Mouse (Mus musculus): ENCODE results near the gene Vmn1r35. TPM values are rescaled to one million over a fixed set of nuclear protein-coding genes. Genes with fewer than 3 reads are reported as not detected.
"Not testable (repeated sequence)": the region's sequence is repeated elsewhere in the genome, so short reads cannot be mapped to it uniquely, and the experiment has no call there.

Gene Vmn1r35
- not detected in 2 replicates for polyA plus RNA-seq (2014; fragmentation: Nextera tagmentation; extraction: Ambion mirVana)

- H3K9me3 ChIP-seq (ENCODE audit: control insufficient read depth, low read length), result no peaks in the 10 kb centered on the region
- H3K27me3 ChIP-seq (ENCODE audit: control insufficient read depth, insufficient read depth, low read length), result no peaks in the 10 kb centered on the region
- H3K4me1 ChIP-seq (ENCODE audit: control insufficient read depth, insufficient read depth, low read length), result no peaks in the 10 kb centered on the region
- H3K4me3 ChIP-seq (ENCODE audit: low read depth, low read length), result no peak within 1 kb of the TSS
- no peak within 1 kb of the TSS for H3K9ac ChIP-seq (ENCODE audit: low read length)
- 80% methylated on average over 3 of the region's 3 CpGs for WGBS
- ATAC-seq (ENCODE audit: low FRiP score) (no peak), DNase-seq (ENCODE audit: low spot score, missing footprints) (no peak)
- H3K4me2 ChIP-seq, result no peak within 1 kb of the TSS
- no peak within 1 kb of the TSS for H3K27ac ChIP-seq (ENCODE audit: low read depth, low read length)
- H3K36me3 ChIP-seq (ENCODE audit: control insufficient read depth, insufficient read depth, low read length), result no peaks in the 10 kb centered on the region
Observed at GRCm38 (mm10) chr6:66685806-66686205, at the start of gene Vmn1r35. TSS of gene Vmn1r35 (minus strand) at chr6:66685906.

- H3K9ac ChIP-seq (ENCODE audit: low read length); H3K27ac ChIP-seq (ENCODE audit: low read depth, low read length); H3K4me3 ChIP-seq (ENCODE audit: low read depth, low read length); DNase-seq (ENCODE audit: low spot score, missing footprints); ATAC-seq (ENCODE audit: low FRiP score); H3K27me3 ChIP-seq (ENCODE audit: control insufficient read depth, insufficient read depth, low read length); H3K36me3 ChIP-seq (ENCODE audit: control insufficient read depth, insufficient read depth, low read length); H3K4me1 ChIP-seq (ENCODE audit: control insufficient read depth, insufficient read depth, low read length); H3K4me2 ChIP-seq; H3K9me3 ChIP-seq (ENCODE audit: control insufficient read depth, low read length): not testable (repeated sequence)
Observed at GRCm38 (mm10) chr6:66729082-66729481, 43.4 kb upstream of the Vmn1r35 start, which contains the start of gene Vmn1r37. TSS of gene Vmn1r37 (plus strand) at chr6:66729382.

GRCm38 (mm10) chr6:66719068-66719467 lies 33.4 kb upstream of the Vmn1r35 start, which contains the start of gene Vmn1r36:
TSS of gene Vmn1r36 (minus strand) at chr6:66719168.
- not testable (repeated sequence) for DNase-seq (ENCODE audit: low spot score, missing footprints); H3K4me1 ChIP-seq (ENCODE audit: control insufficient read depth, insufficient read depth, low read length); H3K36me3 ChIP-seq (ENCODE audit: control insufficient read depth, insufficient read depth, low read length); H3K27me3 ChIP-seq (ENCODE audit: control insufficient read depth, insufficient read depth, low read length); H3K27ac ChIP-seq (ENCODE audit: low read depth, low read length); H3K9me3 ChIP-seq (ENCODE audit: control insufficient read depth, low read length); H3K9ac ChIP-seq (ENCODE audit: low read length); H3K4me2 ChIP-seq; ATAC-seq (ENCODE audit: low FRiP score); H3K4me3 ChIP-seq (ENCODE audit: low read depth, low read length)
- WGBS, result 76% methylated on average over 2 of the region's 2 CpGs

GRCm38 (mm10) chr6:66713854-66714253 lies 28.1 kb upstream of the Vmn1r35 start:
- Histone ChIP-seq H3K4me2 (no peak overlapping the region), H3K36me3 (ENCODE audit: control insufficient read depth, insufficient read depth, low read length) (no peaks in the 10 kb centered on the region), H3K27me3 (ENCODE audit: control insufficient read depth, insufficient read depth, low read length) (no peaks in the 10 kb centered on the region), H3K9ac (ENCODE audit: low read length) (no peak overlapping the region), H3K4me1 (ENCODE audit: control insufficient read depth, insufficient read depth, low read length) (no peaks in the 10 kb centered on the region), H3K9me3 (ENCODE audit: control insufficient read depth, low read length) (no peaks in the 10 kb centered on the region), H3K4me3 (ENCODE audit: low read depth, low read length) (no peak overlapping the region), H3K27ac (ENCODE audit: low read depth, low read length) (no peak overlapping the region)
- WGBS, result 79% methylated on average over 3 of the region's 3 CpGs
- DNase-seq (ENCODE audit: low spot score, missing footprints), result no peak
- ATAC-seq (ENCODE audit: low FRiP score), result no peak

GRCm38 (mm10) chr6:66708901-66709300 lies 23.2 kb upstream of the Vmn1r35 start:
- Histone ChIP-seq H3K4me1 (ENCODE audit: control insufficient read depth, insufficient read depth, low read length) (no peaks in the 10 kb centered on the region), H3K4me3 (ENCODE audit: low read depth, low read length) (no peak overlapping the region), H3K9me3 (ENCODE audit: control insufficient read depth, low read length) (no peaks in the 10 kb centered on the region), H3K9ac (ENCODE audit: low read length) (no peak overlapping the region), H3K4me2 (no peak overlapping the region), H3K27ac (ENCODE audit: low read depth, low read length) (no peak overlapping the region), H3K27me3 (ENCODE audit: control insufficient read depth, insufficient read depth, low read length) (no peaks in the 10 kb centered on the region), H3K36me3 (ENCODE audit: control insufficient read depth, insufficient read depth, low read length) (no peaks in the 10 kb centered on the region)
- ATAC-seq (ENCODE audit: low FRiP score) (no peak), DNase-seq (ENCODE audit: low spot score, missing footprints) (no peak)

GRCm38 (mm10) chr6:66643779-66644178 lies 41.9 kb downstream of the Vmn1r35 start, which contains the start of gene Vmn1r34:
TSS of gene Vmn1r34 (minus strand) at chr6:66643879.
- Histone ChIP-seq H3K4me3 (ENCODE audit: low read depth, low read length) (no peak within 1 kb of the TSS), H3K4me2 (no peak within 1 kb of the TSS), H3K27ac (ENCODE audit: low read depth, low read length) (no peak within 1 kb of the TSS), H3K4me1 (ENCODE audit: control insufficient read depth, insufficient read depth, low read length) (no peaks in the 10 kb centered on the region), H3K36me3 (ENCODE audit: control insufficient read depth, insufficient read depth, low read length) (no peaks in the 10 kb centered on the region), H3K27me3 (ENCODE audit: control insufficient read depth, insufficient read depth, low read length) (no peaks in the 10 kb centered on the region), H3K9ac (ENCODE audit: low read length) (no peak within 1 kb of the TSS), H3K9me3 (ENCODE audit: control insufficient read depth, low read length) (no peaks in the 10 kb centered on the region)
- ATAC-seq (ENCODE audit: low FRiP score) (no peak), DNase-seq (ENCODE audit: low spot score, missing footprints) (no peak)
- WGBS, result 87% methylated on average over 1 of the region's 1 CpGs

Other genes starting within 250 kb of the Vmn1r35 start
- gene Mad2l1, start 150.5 kb downstream of the Vmn1r35 start, polyA plus RNA-seq (2014; fragmentation: Nextera tagmentation; extraction: Ambion mirVana), result 133 and 142 TPM in 2 replicates
- 0.15 TPM in 1 of 2 replicates, not detected in the other for gene Vmn1r32, start 125.8 kb downstream of the Vmn1r35 start, polyA plus RNA-seq (2014; fragmentation: Nextera tagmentation; extraction: Ambion mirVana)
- gene Vmn1r33, start 67.6 kb downstream of the Vmn1r35 start, polyA plus RNA-seq (2014; fragmentation: Nextera tagmentation; extraction: Ambion mirVana), result not detected in 2 replicates
- gene Vmn1r34, start 42.0 kb downstream of the Vmn1r35 start, polyA plus RNA-seq (2014; fragmentation: Nextera tagmentation; extraction: Ambion mirVana), result not detected in 2 replicates
- gene Vmn1r36, start 33.3 kb upstream of the Vmn1r35 start, polyA plus RNA-seq (2014; fragmentation: Nextera tagmentation; extraction: Ambion mirVana), result not detected in 2 replicates
- gene Vmn1r37, start 43.5 kb upstream of the Vmn1r35 start, polyA plus RNA-seq (2014; fragmentation: Nextera tagmentation; extraction: Ambion mirVana), result not detected in 2 replicates
- gene Vmn1r38, start 96.7 kb upstream of the Vmn1r35 start, polyA plus RNA-seq (2014; fragmentation: Nextera tagmentation; extraction: Ambion mirVana), result not detected in 2 replicates
- not detected in 2 replicates for gene Vmn1r39, start 124.7 kb upstream of the Vmn1r35 start, polyA plus RNA-seq (2014; fragmentation: Nextera tagmentation; extraction: Ambion mirVana)
- gene Gng12, start 210.5 kb upstream of the Vmn1r35 start, polyA plus RNA-seq (2014; fragmentation: Nextera tagmentation; extraction: Ambion mirVana), result 40.8 and 48.2 TPM in 2 replicates